Mouse (Mus musculus) cerebellum, adult 2 months (tissue): ENCODE measurements at regions not wholly inside any gene's neighbourhood (a gene's known extent, or its start where the extent isn't known, plus 50 kb on each side); places are given as distances from the start of the nearest gene placed in this dataset.
A peak's percentile ranks its signal among the peaks of the same experiment; 100 is the strongest.

ENCODE experiments used
- DNase-seq, 2 experiments: peaks; one replicate each; pipeline ENCODE4 v3.0.0; 2021
- H3K27ac ChIP-seq: fragments of 200-500 bp; 2 replicates; pipeline ENCODE4 v1.5.1; 2012; ENCODE audit warnings: low read length, control low read depth, inconsistent platforms; ENCODE audit not compliant: insufficient read depth
- H3K27me3 ChIP-seq: fragments of 200-500 bp; 2 replicates; pipeline ENCODE4 v1.6.1; 2012; ENCODE audit warnings: inconsistent platforms, mild to moderate bottlenecking, low read length, moderate library complexity; ENCODE audit not compliant: control insufficient read depth, insufficient read depth
- H3K4me1 ChIP-seq: fragments of 200-500 bp; 2 replicates; pipeline ENCODE4 v1.6.1; 2011; ENCODE audit warnings: low read length; ENCODE audit not compliant: control insufficient read depth, insufficient read depth
- H3K4me3 ChIP-seq: fragments of 200-500 bp; replicated peaks from 2 replicates; pipeline ENCODE3; 2011; ENCODE audit warnings: mild to moderate bottlenecking, low read depth, low read length, control low read depth; ENCODE audit not compliant: insufficient read depth
- CTCF ChIP-seq: fragments of 200-500 bp; IDR thresholded peaks from 2 replicates; pipeline ENCODE4 v1.5.1; 2011; ENCODE audit warnings: low read depth, mild to moderate bottlenecking, control low read depth, low read length, moderate library complexity, borderline replicate concordance; ENCODE audit not compliant: insufficient read depth
- POLR2A ChIP-seq: fragments of 200-500 bp; IDR thresholded peaks from 2 replicates; pipeline ENCODE4 v1.6.1; 2011; ENCODE audit warnings: low read length, control low read depth, borderline replicate concordance; ENCODE audit not compliant: insufficient read depth
- WGBS: fragments of 180-500 bp; shearing (Covaris S2); methylation state at CpG from one replicate; pipeline ENCODE4 v1.1.7; 2018; 5-methylcytosine and 5-hydroxymethylcytosine counted together

DNA sequence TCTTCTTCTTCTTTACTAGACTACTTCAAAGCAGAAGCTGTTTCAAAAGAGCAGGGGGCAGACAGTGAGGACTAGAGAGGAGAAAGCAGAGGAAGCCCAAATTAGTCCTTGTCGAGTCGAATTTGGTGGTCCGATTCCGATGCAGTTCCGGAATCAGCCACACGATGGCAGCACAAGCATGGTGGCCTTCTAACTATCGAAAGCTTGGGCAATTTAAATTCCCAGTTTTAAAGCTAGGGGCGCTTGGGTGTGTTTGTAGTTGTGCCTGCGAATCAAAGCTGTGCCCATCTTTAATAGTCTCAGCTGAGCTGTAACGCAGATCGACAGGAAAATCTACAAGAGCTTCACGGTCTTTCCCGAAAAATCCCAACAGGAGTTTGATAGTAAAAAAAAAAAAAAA lies 234.7 kb upstream of the A1bg start:
- TF ChIP-seq CTCF = peak; percentile 97
- no peak for TF ChIP-seq POLR2A
- Histone ChIP-seq H3K4me3 (no peak overlapping the region), H3K27me3 (no peaks in the 10 kb centered on the region), H3K4me1 (no peaks in the 10 kb centered on the region), H3K27ac (no peak overlapping the region)
- 1% methylated on average over 13 of the region's 13 CpGs for WGBS
- DNase-seq = peak; percentile 74 to 85

DNA sequence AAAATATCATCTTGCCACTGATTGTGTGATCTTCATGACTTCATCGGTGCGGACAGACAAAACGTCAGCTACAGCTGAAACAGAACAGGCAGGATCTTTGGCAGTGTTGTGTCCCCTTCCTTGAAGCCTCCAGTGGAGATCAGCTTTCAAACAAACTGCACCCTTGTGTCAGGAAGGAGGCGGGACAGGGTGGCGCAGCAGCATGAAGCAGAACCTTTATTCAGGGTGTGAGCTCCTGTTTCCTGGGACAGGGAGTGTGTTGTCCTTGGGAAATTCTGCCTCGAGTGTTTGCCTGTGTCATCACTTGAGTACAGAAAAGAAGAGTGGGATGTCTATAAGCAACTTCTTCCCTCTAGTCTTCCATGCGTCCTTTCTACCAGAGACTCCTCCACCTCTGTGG lies 232.7 kb upstream of the A1bg start:
- Histone ChIP-seq H3K4me3 (no peak overlapping the region), H3K27ac (no peak overlapping the region), H3K27me3 (no peaks in the 10 kb centered on the region), H3K4me1 (no peaks in the 10 kb centered on the region)
- DNase-seq = no peak
- TF ChIP-seq POLR2A = no peak
- no peak for TF ChIP-seq CTCF
- WGBS = 68% methylated on average over 7 of the region's 7 CpGs

DNA sequence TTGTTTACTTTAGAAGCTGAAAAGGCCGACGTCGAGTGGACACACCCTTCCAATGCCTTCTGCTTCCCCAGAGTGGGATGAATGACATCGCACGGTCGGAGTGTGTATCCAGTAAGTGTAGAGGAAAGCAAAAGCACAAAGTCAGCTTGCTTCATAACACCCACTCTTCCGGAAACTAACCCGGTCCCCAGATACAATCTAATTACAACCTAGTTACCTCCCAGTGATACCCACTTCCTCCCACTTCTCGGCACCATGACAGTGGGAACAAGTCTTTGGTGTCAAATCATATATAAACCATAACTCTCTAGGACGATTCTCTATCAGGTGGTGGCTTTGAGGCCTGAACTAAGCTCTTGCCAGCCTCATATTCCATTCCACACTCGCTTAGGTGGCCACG lies 231.4 kb upstream of the A1bg start:
- Histone ChIP-seq H3K4me1 (no peaks in the 10 kb centered on the region), H3K27ac (no peak overlapping the region)
- WGBS = 84% methylated on average over 12 of the region's 12 CpGs

DNA sequence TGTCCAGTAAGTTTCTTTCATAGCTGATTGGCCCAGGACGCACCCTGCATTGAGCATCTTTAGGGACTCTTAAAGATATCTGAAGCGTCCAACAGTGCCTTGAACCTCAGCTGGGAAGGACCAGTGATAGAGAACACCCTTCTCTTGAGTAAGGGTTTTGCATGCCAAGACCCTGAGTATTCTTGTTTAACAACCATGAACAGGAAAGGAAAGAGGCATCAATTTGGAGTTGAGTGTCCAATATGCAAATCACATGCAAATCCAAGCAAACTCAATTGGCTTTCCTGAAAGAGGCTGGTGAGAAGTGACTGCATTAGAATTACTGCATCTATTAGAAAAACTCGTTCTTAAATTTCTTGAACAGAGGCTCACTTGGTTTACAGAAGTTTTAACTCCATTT lies 220.0 kb upstream of the A1bg start:
- H3K27ac ChIP-seq = no peak overlapping the region
- TF ChIP-seq CTCF (no peak), POLR2A (no peak)
- 44% methylated on average over 3 of the region's 3 CpGs for WGBS
- DNase-seq = no peak
- no peaks in the 10 kb centered on the region for H3K27me3 ChIP-seq
- H3K4me1 ChIP-seq = no peaks in the 10 kb centered on the region
- H3K4me3 ChIP-seq = no peak overlapping the region

More for the DNA sequence above, 231.4 kb upstream of the A1bg start:
- Histone ChIP-seq H3K4me3 (no peak overlapping the region), H3K27me3 (no peaks in the 10 kb centered on the region)
- no peak for TF ChIP-seq CTCF
- no peak for TF ChIP-seq POLR2A
- DNase-seq = no peak

DNA sequence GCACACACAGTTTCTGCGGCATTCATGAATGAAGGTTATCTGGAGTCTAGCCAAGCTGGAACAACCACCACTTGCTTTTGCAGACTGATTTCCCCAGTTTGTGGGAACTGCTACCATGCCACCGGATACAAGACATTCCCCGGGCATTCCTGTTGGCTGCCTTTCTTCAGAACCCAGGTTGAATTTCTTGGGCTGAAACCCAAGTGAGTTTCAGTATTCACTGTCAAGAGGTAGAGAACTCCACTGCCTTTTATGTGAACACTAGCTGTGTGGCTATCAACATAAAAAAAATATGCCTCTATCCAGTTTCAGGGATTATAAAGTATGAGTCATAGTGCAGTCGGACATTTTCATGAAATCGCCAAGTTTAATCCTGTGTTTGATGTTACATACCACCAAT lies 216.3 kb upstream of the A1bg start:
- no peaks in the 10 kb centered on the region for H3K27me3 ChIP-seq
- TF ChIP-seq POLR2A (no peak), CTCF (no peak)
- no peak overlapping the region for H3K27ac ChIP-seq
- no peak overlapping the region for H3K4me3 ChIP-seq
- H3K4me1 ChIP-seq = no peaks in the 10 kb centered on the region
- DNase-seq = no peak
- 36% methylated on average over 5 of the region's 5 CpGs for WGBS

DNA sequence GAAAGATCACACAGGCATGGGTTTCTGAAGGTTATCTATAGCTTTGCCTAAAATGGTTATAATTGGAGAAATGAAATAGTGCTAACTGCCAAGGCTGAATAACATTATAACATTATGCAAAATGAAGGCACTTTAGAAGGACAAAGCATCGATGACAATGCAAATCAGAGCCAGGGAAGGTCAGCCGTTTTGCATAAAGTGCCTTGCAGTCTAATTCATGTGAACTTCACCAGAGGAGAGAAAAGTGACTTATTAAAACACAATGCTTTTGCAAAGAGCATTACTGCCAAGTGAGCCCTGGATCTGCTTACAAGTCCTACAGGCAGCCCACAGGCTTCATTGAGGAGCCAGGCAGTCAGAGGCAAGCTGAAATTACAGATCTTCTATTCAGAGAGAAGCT lies 214.0 kb upstream of the A1bg start:
- DNase-seq = no peak
- WGBS = 27% methylated on average over 2 of the region's 2 CpGs
- no peak for TF ChIP-seq CTCF
- TF ChIP-seq POLR2A = no peak
- Histone ChIP-seq H3K27ac (no peak overlapping the region), H3K27me3 (no peaks in the 10 kb centered on the region), H3K4me1 (no peaks in the 10 kb centered on the region), H3K4me3 (no peak overlapping the region)

DNA sequence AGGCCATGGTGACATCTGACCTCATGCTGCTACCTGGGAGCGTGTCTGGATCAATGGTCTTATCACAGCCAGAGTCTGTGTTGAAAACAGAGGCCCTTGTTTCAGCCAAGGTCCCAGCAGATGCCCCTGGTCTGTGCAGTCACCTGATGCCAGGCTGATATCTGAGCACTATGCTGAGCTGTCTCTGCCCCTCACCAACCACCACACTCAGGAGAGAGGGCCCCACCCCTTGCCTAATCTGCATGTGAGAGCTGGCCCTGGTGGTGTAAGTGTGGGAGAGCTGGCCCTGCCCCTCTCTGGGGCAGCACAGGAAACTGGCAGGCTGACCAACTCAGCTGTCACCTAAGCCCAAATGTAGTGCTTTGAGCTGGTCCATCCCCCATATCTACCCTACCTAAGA lies 210.5 kb upstream of the A1bg start:
- TF ChIP-seq POLR2A (no peak), CTCF (no peak)
- no peaks in the 10 kb centered on the region for H3K27me3 ChIP-seq
- 75% methylated on average over 1 of the region's 1 CpGs for WGBS
- H3K4me3 ChIP-seq = no peak overlapping the region
- no peaks in the 10 kb centered on the region for H3K4me1 ChIP-seq
- H3K27ac ChIP-seq = no peak overlapping the region
- no peak for DNase-seq

DNA sequence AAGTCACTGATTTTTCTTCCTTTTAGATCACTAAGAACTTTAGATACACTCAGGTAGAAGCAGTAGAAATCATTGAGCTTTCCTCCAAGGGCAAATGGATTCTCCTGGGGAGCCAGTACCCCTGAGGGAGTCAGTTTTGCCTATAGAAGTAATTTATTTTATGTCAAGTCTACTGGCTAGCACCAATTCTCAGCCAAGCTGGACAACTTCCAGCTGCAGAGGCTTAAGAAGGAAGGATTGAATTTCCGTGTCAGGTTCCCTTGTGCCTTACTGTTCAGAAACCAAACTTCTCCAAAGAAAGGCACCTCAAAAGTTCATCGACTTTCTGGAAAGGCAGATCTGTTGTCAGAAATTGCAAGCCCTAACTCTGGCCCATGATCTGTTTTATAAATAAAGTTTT lies 205.2 kb upstream of the A1bg start:
- Histone ChIP-seq H3K27ac (no peak overlapping the region), H3K4me3 (no peak overlapping the region), H3K27me3 (no peaks in the 10 kb centered on the region), H3K4me1 (no peaks in the 10 kb centered on the region)
- no peak for TF ChIP-seq POLR2A
- no peak for TF ChIP-seq CTCF
- 59% methylated on average over 2 of the region's 2 CpGs for WGBS
- no peak for DNase-seq

DNA sequence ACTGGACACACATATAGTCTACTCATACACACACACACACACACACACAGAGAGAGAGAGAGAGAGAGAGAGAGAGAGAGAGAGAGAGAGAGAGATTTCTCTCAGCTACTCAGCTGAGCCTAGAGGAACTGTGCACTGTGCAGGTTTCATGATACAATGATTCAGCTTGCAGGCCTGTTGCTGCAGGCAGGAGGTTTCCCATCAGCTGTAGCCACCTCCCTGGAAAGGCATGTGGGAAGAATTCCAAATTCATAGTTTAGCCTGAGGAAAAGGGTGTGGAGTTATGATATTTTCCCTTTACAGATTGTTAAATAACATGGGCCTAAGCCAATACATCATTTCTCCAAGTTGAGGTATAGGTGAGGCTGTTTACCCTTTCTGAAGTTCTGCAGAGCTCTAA lies 204.3 kb upstream of the A1bg start:
- TF ChIP-seq POLR2A (no peak), CTCF (no peak)
- no peak for DNase-seq

More for the DNA sequence above, 204.3 kb upstream of the A1bg start:
- no peak overlapping the region for H3K27ac ChIP-seq
- no peaks in the 10 kb centered on the region for H3K4me1 ChIP-seq
- H3K4me3 ChIP-seq = no peak overlapping the region
- H3K27me3 ChIP-seq = no peaks in the 10 kb centered on the region
